Mouse (Mus musculus): ENCODE measurements around the gene Mrpl52. TPM values are rescaled to one million over a fixed set of nuclear protein-coding genes. Genes with fewer than 3 reads are reported as not detected.

Gene Mrpl52
- polyA plus RNA-seq, 1 experiment from 2014 or later: 297 TPM

- no peak for DNase-seq (ENCODE audit: low spot score)
Measured at GRCm38 (mm10) chr14:54409980-54410810, 16.5 kb upstream of the Mrpl52 start.

- DNase-seq (ENCODE audit: low spot score): no peak
Measured at GRCm38 (mm10) chr14:54412000-54412576, 14.6 kb upstream of the Mrpl52 start.

- DNase-seq (ENCODE audit: low spot score): peak; percentile 42
Measured at GRCm38 (mm10) chr14:54412629-54413170, 14.0 kb upstream of the Mrpl52 start.

- DNase-seq (ENCODE audit: low spot score): no peak
Measured at GRCm38 (mm10) chr14:54413877-54414700, 12.6 kb upstream of the Mrpl52 start.

GRCm38 (mm10) chr14:54415241-54416020, 11.3 kb upstream of the Mrpl52 start:
- DNase-seq (ENCODE audit: low spot score): no peak

- no peak for DNase-seq (ENCODE audit: low spot score)
Measured at GRCm38 (mm10) chr14:54416229-54416775, 10.4 kb upstream of the Mrpl52 start.

- DNase-seq (ENCODE audit: low spot score): no peak
Measured at GRCm38 (mm10) chr14:54416830-54417229, 9.9 kb upstream of the Mrpl52 start.

GRCm38 (mm10) chr14:54417623-54418081, 9.1 kb upstream of the Mrpl52 start, which contains the start of gene Slc7a7:
Gene Slc7a7, minus strand, starts transcription at chr14:54417780.
- no peak for DNase-seq (ENCODE audit: low spot score)

- DNase-seq (ENCODE audit: low spot score): no peak
Measured at GRCm38 (mm10) chr14:54421014-54421413, 5.7 kb upstream of the Mrpl52 start.

GRCm38 (mm10) chr14:54423406-54423805, 3.3 kb upstream of the Mrpl52 start:
- DNase-seq (ENCODE audit: low spot score): peak; percentile 47

GRCm38 (mm10) chr14:54424634-54425033, 2.1 kb upstream of the Mrpl52 start:
- DNase-seq (ENCODE audit: low spot score): no peak

GRCm38 (mm10) chr14:54425540-54425939, 1.2 kb upstream of the Mrpl52 start:
- no peak for DNase-seq (ENCODE audit: low spot score)

GRCm38 (mm10) chr14:54426003-54426688, 563 bp upstream of the Mrpl52 start:
- DNase-seq (ENCODE audit: low spot score): no peak

- no peak for DNase-seq (ENCODE audit: low spot score)
Measured at GRCm38 (mm10) chr14:54427696-54428095, 987 bp downstream of the Mrpl52 start.

- DNase-seq (ENCODE audit: low spot score): no peak
Measured at GRCm38 (mm10) chr14:54428421-54428820, 1.7 kb downstream of the Mrpl52 start.

- peak; percentile 38 for DNase-seq (ENCODE audit: low spot score)
Measured at GRCm38 (mm10) chr14:54429332-54430093, 2.8 kb downstream of the Mrpl52 start.

- no peak for DNase-seq (ENCODE audit: low spot score)
Measured at GRCm38 (mm10) chr14:54430406-54431145, 3.9 kb downstream of the Mrpl52 start.
